Mouse (Mus musculus): ENCODE measurements around the gene Rad51.

The Rad51 gene

DNA sequence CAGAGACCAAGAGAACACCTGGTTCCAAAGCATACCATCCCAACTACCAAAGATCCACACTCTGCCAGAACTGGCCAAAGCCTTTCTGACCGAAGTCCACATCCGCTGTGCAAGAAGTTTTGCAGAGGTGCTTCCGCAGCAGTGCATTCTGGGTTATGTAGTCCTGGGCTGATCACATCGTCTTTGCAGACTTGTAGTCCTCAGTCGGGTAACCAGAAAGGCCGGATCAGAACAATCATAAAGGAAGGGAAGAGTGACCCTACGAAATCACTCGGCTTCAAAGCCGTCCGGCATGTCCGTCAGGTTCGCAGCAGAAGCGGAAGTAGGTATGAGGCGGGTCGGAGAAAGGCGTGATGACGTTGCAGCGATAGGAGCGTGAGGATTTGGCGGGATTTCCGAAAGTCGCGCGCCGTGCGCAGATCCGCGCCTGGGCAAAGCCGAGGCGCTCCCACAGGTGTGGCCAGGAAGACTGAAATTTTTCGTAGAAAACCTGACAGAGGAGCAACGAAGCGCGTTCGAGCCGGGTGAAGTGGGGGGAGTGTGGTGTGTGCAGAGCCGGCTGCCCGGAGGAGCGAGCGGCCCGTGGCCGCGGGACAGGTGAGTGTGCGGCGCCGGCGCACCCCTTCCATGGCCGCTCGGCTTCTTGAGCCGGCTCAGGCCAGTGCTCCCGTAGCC, at the start of gene Rad51:
TSS of gene Rad51 (plus strand) at position 356 of the 675 bp plus-strand sequence.
- peak; percentile 90 to 91 for DNase-seq (ENCODE audit: low spot score in 2 of 2)

DNA sequence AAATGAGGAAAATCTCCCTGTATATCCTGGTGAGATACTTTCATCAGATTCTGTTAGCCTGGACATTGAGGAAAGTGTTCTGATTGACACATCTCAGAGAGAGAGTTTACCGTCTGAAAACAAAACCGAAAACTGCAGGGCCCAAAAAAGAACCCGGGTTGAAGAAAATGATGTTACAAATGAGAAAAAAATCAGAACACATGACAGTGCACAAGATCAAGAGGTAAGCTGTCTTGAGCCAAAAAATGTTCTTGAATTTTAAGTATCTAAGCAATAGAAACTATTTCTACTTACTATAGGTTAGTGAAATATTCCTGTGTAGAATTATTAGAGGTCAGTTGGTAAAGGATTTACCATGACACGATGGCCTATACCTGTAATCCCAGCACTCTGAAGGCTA, 40.2 kb upstream of the Rad51 start:
- DNase-seq (ENCODE audit: low spot score in 2 of 2), result no peak

DNA sequence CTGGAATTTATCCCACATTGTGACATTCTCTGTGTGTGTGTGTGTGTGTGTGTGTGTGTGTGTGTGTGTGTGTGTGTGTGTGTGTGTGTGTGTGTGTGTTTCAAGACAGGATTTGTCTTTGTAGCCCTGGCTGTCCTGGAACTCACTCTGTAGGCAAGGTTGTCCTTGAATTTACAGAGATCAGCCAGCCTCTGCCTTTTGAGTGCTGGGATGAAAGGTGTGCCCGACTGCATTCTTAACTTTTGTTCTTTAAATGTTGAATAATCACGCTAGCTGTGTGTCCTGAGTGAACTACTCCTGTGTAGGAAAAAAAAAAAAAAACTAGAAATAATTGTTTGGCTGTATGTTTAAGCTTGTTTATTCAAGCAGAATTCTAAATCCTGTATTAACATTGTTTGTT, 26.4 kb upstream of the Rad51 start:
- DNase-seq (ENCODE audit: low spot score in 2 of 2), result no peak

DNA sequence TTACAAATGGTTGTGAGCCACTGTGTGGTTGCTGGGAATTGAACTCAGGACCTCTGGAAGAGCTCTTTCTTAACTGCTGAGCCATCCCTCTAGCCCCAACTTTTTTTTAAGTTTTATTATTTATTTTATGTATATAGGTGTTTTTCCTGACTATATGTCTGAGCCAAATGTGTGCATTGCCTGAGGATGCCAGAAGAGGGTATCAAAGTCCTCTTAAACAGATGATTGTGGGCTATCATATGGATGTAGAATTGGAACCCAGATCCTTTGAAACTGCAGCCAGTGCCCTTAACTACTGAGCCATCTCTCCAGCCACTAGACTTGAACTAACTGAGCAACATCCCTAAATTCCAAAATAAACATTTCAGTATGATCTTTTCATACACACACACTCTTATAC, 11.0 kb upstream of the Rad51 start:
- no peak for DNase-seq (ENCODE audit: low spot score in 2 of 2)

DNA sequence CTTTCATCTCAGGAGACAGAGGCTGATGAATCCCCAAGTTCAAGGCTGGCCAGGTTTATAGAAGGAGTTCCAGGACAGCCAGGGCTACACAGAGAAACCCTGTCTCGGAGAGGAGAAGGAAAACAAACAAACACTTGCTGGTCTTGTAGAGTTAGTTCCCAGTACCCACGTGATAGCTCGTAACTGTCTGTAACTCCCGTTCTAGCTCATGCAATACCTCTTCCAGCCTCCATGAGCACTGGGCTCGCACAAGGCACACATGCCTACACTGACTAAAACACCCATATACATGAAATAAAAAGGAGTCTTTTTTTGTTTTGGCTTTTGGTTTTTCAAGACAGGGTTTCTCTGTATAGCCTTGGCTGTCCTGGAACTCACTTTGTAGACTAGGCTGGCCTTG, 6.0 kb upstream of the Rad51 start:
- DNase-seq (ENCODE audit: low spot score in 2 of 2), result no peak

DNA sequence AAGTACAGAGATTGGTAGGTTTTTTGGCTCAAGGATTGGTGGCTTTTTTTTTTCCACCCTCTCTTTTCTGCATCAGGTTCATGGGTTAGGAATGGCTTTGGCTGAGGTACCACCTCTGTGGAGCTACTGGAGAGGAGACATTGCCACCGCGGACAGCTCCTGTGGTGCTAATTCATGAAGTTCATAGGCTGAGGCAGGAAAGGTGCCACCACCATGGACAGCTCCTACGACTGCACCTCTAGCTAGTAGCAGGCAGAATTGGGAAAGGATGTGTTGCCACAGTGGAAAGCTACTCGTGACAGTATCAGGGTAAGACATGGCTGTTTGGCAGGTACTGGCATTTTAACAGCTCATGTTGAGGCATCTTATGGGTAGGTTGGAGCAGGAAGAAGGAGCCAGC, 4.0 kb upstream of the Rad51 start:
- no peak for DNase-seq (ENCODE audit: low spot score in 2 of 2)

DNA sequence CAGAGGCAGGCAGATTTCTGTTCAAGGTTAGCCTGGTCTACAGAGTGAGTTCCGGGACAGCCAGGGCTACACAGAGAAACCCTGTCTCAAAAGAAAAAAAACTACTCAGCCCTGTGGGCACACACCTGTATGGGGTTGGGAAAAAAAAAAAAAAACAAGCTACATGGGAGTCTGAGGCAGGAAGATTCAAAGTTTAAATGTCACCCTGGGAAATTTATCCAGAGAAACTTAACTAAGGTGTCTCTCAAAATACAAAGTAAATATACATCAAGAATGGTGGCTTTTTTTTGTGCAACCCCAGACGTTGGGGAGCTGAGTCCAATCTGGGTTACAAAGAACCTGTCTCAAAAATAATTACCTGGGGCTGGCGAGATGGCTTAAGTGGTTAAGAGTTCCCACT, 1.5 kb upstream of the Rad51 start:
- no peak for DNase-seq (ENCODE audit: low spot score in 2 of 2)

DNA sequence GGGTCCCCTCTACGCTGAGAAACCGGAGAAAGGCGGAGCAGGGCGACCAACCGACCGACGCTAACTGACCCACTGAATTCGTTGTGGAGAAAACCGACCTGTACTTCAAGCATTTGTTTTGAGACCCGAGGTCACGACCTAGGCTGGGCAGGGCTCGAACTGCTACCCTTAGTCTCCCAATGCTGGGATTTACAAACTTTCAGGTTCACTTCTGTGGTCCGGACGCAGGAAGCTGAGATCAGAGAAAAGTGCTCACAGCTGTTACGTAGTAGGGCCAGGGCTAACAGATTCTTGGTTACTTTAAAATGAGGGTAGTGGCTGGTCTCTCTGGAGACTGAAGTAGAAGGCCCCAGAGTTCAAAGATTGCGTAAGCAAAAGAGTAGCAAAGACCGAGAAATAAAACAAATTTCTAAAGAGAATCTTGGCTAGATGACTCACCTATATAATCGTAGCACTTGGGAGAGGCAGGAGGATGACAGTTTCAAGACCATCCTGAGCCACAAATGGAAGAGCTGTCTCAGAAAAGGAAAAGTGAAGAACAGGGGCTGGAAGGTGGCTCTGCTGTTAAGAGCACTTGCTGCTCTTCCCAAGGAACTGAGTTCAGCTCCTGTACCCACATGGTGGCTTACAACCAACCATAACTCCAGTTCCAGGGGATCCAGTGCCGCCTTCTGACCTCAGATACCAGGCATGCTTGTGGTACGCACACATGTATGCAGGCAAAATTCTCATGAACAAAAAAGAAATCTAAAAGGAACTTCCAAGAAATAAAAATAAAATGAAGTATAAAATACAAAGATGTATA, 730 bp downstream of the Rad51 start:
- peak in 1 of 2 experiments; percentile 3 for DNase-seq (ENCODE audit: low spot score in 2 of 2)

DNA sequence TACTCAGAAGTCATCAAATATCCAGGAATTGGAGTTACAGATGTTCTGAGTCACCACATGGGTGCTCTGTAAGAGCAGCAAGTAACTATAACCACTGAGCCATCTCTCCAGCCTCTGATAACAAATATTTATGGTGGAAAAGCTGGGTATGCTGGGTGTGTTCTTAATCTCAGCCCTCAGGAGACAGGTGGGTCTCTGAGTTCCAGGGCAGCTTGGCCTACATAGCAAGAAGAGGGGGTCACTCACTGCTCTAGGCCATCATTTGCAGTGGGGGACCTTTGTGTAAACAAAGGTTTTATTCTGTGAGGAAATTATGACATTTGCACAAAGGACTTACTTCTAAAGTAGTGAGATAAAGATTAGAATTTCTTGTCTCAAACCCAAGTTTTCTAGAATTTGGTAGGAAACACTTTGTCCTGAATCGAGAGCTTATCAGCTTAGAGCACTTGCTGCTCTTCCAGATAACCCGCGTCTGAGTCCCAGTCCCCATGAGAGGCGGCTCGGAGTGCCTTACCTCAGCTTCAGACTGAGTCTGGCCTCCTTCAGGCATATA, 23.8 kb downstream of the Rad51 start:
- DNase-seq (ENCODE audit: low spot score in 2 of 2), result no peak

DNA sequence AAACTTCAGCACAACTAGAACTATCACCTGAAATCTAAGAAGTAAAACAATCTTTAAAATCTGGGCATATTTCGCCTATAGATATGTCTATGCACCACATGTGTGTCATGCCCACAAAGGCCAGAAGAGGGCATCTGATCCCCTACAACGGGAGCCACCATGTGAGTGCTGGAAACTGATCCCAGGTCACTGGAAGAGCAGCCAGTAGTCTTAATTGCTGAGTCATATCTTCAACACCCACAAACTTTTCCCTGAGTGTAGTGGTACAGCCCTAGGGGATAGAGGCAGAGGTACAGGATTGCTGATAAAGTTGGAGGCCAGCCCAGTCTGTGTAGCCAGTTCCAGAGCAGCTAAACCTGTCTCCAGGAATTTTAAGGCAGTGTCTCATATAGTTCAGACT, 32.6 kb downstream of the Rad51 start:
- DNase-seq (ENCODE audit: low spot score in 2 of 2), result no peak

DNA sequence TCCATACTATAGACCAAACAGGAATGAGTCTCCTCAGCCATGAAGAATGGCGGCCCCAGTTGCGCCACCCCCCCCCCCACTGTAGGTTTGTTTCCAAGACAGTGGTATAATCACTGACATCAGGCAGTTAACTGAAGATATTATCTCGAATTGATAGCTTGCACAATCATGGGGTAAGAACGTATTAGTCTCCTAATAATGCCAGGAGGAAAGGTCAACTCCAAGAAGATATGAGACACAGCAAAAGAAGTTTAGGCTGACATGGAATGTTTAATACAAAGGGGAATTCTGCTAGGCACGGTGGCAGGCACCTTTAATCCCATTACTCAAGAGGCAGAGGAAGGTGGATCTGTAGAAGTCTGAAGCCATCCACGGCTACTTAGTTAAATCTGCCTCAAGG, 33.8 kb downstream of the Rad51 start:
- no peak for DNase-seq (ENCODE audit: low spot score in 2 of 2)

DNA sequence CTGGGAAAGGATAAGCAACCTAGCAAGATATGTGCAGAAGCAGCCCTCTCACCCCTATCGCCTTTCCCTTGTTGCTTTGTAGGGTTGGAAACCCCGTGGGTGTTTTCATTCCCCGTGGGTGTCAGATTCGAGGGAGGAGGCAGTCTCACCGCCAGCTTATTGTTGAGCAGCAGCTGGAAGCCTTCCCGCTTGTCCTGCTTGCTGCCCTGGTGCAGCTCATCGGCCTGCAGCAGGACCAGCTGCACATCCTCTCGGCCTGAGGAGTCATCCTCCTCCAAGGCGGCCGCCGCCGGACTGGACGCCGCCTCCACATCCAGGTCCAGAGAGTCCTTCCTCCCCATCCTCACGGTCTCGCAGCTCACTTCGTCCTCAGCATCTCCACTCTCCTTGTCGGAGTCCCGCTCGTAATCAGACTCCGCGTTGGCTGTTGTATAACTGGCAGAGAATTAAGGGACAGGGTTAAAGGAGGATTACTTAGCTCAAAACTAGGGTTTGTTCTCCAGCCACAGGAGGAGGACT, 34.6 kb downstream of the Rad51 start:
- DNase-seq (ENCODE audit: low spot score in 2 of 2), result no peak

DNA sequence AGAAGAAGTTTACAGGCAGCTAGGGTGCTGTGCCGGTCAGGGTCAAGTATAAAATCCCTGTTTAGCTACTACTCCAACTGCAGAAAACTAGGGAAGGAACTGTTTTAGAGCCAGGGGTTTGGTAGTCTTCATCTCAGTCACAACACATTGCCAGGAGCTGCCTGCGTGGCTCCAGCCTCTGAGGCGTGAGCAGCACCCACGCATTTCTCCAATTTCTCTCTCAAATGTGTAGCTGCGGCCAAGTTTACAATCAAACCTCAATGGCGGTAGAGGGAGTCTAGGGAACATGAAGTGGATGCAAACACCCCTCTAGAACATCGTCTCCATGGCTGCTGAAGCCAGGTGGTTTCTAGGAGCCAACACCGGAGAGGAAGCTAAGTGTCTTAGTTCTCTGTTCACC, 35.2 kb downstream of the Rad51 start:
- peak; percentile 42 to 67 for DNase-seq (ENCODE audit: low spot score in 2 of 2)

DNA sequence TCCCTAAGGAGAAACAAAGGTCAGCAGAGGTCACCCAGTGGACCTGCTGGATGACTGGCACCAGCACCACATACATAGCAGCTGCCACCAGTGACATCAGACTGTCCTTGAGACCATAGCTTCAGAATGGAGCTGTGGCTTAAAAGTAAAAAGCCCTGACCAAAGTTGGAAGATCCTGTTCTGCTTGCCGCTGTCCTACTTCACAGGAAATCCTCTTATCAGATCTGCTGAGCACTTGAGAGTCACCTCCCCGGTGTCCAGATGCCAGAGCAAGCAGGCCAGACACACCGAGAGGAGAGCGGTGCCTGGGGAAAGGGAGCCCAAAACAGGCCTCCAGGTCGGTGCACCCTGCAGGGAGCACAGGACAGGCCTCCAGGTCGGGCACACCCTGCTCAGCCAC, 39.7 kb downstream of the Rad51 start:
- no peak for DNase-seq (ENCODE audit: low spot score in 2 of 2)

DNA sequence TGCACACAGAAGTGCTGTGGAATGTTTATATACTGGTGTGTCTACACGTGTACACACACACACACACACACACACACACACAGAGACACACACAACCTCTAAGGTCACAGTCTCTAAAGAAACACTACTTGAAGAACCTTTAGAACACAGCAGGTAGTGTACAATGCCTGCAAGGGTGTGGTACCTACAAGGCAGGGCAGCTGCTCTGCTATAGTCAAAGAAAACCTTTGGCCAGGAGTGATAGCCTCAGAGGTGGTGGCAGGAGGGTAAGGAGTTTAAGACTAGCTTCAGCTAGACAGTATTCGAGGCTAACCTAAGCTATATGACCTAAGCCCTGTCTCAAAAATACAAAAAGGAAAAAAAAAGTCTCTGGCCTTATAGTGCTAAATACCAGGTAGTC, 42.1 kb downstream of the Rad51 start:
- DNase-seq (ENCODE audit: low spot score in 2 of 2), result no peak

DNA sequence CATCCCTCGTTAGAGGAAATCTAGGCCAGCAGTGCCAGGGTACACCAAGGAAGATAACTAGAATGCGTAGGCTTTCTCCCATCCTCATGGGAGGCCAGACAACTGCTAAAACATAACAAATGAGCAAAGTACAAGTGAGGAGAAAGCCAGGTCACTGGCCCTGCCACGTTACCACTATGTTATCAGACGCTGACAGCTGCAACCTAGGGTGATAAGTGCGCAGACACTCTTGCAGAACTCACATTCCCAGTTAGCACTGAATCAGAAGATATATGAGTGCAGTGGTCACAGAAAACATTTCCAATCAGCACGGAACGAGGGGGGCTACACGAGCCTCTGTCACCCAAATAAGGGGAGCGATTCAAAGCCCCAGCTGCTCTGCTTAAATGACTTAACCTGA, 42.8 kb downstream of the Rad51 start:
- DNase-seq (ENCODE audit: low spot score in 2 of 2), result no peak

DNA sequence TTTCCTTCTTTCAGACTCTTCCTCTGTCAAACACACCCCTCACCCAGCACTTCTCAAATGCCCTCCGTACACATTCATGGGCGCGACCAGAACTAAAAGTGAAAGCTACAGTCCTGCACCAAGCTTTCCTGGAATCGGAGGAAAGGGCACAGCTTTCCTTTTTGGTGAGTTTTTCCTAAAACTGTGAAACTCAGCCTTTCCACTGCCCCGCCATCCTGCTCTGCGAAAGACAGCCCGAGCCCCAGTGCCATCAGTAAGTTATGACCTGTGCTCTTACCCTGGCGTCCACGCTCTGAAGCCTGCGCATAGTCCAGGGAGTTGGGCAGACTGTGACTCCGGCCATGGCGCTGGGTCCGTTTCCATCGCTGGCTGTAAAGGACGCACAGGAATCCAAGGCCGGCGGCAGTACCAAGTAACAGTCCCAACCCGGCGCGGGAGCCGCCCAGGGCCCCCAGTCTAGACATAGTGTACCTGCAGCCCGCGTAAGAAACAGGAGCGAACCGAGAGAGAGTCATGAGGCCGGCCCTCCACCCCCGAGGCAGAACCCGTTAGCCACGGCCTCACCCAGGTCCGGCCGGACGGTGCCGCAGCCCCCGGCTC, 43.6 kb downstream of the Rad51 start:
- DNase-seq (ENCODE audit: low spot score in 2 of 2), result peak in 1 of 2 experiments; percentile 13

DNA sequence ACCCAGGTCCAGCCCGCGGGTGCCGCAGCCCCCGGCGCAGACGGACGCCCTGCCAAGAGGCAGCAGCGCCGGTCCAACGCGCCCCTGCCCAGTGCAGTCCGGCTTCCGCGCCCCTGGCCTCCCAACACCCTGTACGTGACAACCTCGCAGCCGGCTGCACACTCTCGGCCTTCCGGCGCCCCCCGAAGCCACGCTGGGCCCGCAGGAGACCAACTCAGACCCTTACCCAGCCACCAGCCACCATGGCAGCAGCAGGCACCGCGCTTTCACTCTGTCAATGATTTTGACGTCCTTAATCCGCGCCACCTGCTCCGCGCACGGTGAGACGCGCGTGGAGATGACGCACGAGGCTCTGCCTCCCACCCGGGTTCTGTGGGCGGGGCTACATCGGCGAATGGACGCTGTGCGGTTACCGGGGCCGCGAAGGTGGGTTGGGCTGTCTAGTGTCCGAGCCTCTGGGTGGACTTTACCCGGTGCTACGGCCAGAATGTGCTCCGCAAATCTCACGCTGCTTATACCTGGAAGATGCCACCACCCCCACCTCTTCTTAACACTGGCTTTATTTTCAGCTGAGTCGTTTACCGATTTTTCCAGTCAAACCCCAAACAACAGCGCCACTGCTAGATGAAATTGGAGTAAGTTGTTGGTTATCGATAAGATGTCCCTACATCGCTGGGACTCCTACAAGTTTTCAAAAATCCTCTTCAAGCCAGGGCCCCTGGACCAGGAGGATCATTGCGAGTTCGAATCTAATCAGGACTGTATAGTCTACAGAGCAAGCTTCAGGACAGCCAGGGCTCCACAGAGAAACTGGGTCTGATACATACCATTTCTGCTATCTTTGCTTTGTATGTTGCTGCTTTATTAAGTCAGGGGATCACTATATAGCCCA, 44.3 kb downstream of the Rad51 start, which contains the start of gene Rmdn3:
TSS of gene Rmdn3 (minus strand) at position 354 of the 892 bp plus-strand sequence.
- peak; percentile 97 to 99 for DNase-seq (ENCODE audit: low spot score in 2 of 2)

DNA sequence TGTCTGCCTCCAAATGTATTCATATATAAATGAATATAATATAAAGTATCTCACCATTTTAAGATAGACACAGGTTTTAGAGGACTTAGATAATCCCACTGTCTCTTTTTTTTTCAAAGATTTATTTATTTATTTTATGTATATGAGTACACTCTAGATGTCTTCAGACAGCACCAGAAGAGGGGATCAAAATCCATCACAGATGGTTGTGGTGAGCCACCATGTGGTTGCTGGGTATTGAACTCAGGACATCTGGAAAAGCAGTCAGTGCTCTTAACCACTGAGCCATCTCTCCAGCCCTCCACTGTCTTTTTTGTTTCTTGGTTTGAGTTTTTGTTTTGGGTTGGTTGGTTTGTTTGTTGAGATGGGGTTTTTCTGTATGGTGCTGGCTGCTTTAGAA, 45.2 kb downstream of the Rad51 start:
- DNase-seq (ENCODE audit: low spot score in 2 of 2), result no peak

DNA sequence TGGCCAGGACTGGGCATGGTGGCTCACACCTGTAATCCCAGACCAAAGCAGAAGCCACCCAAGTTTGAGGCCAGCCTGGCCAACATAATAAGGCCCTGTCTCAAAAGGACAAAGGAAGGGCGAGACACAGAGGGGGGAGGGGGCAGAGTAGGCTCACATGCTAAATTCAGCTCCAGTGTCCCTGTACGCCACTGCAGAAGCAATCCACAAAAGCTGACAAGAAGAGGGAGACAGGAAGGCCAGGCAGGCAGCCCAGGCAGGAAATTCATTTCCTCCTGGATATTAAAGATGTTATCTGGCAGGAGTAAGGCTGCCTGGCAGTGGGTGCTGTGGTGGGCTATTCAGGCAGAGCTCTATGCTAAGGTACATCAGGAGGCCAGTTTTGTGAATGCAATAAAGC, 48.7 kb downstream of the Rad51 start:
- no peak for DNase-seq (ENCODE audit: low spot score in 2 of 2)

DNA sequence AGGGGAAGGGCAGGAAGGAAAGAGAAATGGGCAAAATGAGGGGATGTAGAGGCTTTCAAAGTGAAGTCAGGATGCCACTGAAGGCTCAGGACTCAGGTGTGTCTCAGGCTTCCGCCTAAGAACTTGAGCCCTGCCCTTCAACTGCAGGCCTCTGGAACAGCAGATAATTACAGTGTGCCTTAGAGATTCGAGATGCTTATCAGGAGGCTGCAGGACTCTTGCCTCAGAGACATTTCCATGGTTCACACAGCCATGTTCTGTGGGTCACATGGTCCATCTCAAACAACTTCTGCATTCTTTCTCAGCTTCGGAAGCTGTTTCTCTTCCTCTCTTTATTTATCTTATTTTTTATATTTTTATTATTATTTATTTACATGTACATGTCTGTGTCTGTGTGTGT, 50.5 kb downstream of the Rad51 start:
- no peak for DNase-seq (ENCODE audit: low spot score in 2 of 2)

Measured in frontal cortex, postnatal 36 days (tissue).